Mouse (Mus musculus) liver, adult 2 months (tissue): ENCODE results near the gene Ntm. TPM values are rescaled to one million over a fixed set of nuclear protein-coding genes. Genes with fewer than 3 reads are reported as not detected.

Source experiments
- DNase-seq: peaks from one replicate; pipeline ENCODE4 v3.0.0-alpha.2; 2011; ENCODE audit warnings: low read depth, low spot score; ENCODE audit errors: extremely low read depth
- H3K27ac ChIP-seq: fragments of 200-500 bp; replicated peaks from 2 replicates; pipeline ENCODE4 v1.5.1; 2012; ENCODE audit warnings: low read depth, mild to moderate bottlenecking, control low read depth, inconsistent platforms, low read length; ENCODE audit not compliant: insufficient read depth
- H3K27me3 ChIP-seq: fragments of 200-500 bp; 2 replicates; pipeline ENCODE4 v1.6.1; 2012; ENCODE audit warnings: mild to moderate bottlenecking, moderate library complexity, low read length, inconsistent platforms; ENCODE audit not compliant: control insufficient read depth, insufficient read depth
- H3K36me3 ChIP-seq: fragments of 200-500 bp; 2 replicates; pipeline ENCODE4 v1.6.1; 2012; ENCODE audit warnings: low read length, inconsistent platforms; ENCODE audit not compliant: control insufficient read depth, insufficient read depth
- H3K4me1 ChIP-seq: fragments of 200-500 bp; 2 replicates; pipeline ENCODE4 v1.6.1; 2011; ENCODE audit warnings: low read length; ENCODE audit not compliant: control insufficient read depth, insufficient read depth
- H3K4me3 ChIP-seq: fragments of 200-500 bp; 2 replicates; pipeline ENCODE4 v1.5.1; 2011; ENCODE audit warnings: low read depth, mild to moderate bottlenecking, control low read depth, low read length, moderate library complexity; ENCODE audit not compliant: insufficient read depth
- H3K79me2 ChIP-seq: fragments of 200-500 bp; 2 replicates; pipeline ENCODE4 v1.6.1; 2012; ENCODE audit warnings: inconsistent platforms, mild to moderate bottlenecking, low read length, moderate library complexity; ENCODE audit not compliant: control insufficient read depth, insufficient read depth
- H3K9ac ChIP-seq: fragments of 200-500 bp; 2 replicates; pipeline ENCODE4 v1.6.1; 2012; ENCODE audit warnings: low read depth, mild to moderate bottlenecking, control low read depth, inconsistent platforms, low read length
- CTCF ChIP-seq: fragments of 200-500 bp; IDR thresholded peaks from 2 replicates; pipeline ENCODE4 v1.5.1; 2011; ENCODE audit warnings: low read depth, low read length, control low read depth
- POLR2A ChIP-seq: fragments of 200-500 bp; IDR thresholded peaks from 2 replicates; pipeline ENCODE4 v1.6.1; 2011; ENCODE audit warnings: low read length, control low read depth; ENCODE audit not compliant: insufficient read depth; ENCODE audit errors: extremely low read depth
- WGBS: fragments of 180-500 bp; shearing (Covaris S2); methylation state at CpG from one replicate; pipeline ENCODE4 v1.1.7; 2018; 5-methylcytosine and 5-hydroxymethylcytosine counted together
- polyA plus RNA-seq: library from polyadenylated mRNA; depleted of rRNA; stranded (reverse); fragments of >200 nt; gene quantifications from 2 replicates; pipeline ENCODE4 v1.2.3, GENCODE M21; 2012
- total RNA-seq: library from RNA; depleted of rRNA; stranded (reverse); fragments of >200 nt; gene quantifications from 2 replicates; pipeline ENCODE4 v1.2.3, GENCODE M21; 2014

Gene Ntm
- total and polyA plus RNA-seq, 2 experiments = 2.1 to 3.2 TPM

DNA sequence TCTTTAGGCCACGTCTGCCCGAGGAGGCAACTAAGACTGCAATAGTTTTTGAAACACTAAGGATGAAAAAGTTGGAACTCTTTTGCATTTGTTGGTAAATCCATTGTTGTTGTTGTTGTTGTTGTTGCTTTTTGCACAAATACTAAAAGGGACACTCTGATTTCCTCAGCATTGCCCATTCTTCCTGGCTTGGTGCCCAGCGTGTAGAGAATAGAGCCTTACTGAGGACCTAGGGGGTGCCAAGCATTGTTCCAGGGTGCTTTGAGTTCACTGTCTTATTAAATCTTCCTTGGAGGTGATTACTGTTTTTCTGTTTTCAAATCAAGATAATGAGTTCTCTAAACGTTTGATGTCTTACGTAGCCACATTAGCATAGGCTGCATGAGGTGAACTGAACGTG is 428.2 kb downstream of the Ntm start:
- no peak overlapping the region for H3K4me3 ChIP-seq
- H3K79me2 ChIP-seq = no peaks in the 10 kb centered on the region
- no peak for TF ChIP-seq CTCF
- no peak for TF ChIP-seq POLR2A
- H3K27me3 ChIP-seq = no peaks in the 10 kb centered on the region
- WGBS = 80% methylated on average over 6 of the region's 6 CpGs
- H3K27ac ChIP-seq = no peak overlapping the region
- DNase-seq = no peak
- H3K4me1 ChIP-seq = no peaks in the 10 kb centered on the region
- H3K9ac ChIP-seq = no peak overlapping the region
- H3K36me3 ChIP-seq = no peaks in the 10 kb centered on the region

- H3K4me3 ChIP-seq = no peak overlapping the region
- no peak overlapping the region for H3K27ac ChIP-seq
- WGBS = 61% methylated on average over 7 of the region's 7 CpGs
- no peak for TF ChIP-seq POLR2A
- no peak for TF ChIP-seq CTCF
- no peak overlapping the region for H3K9ac ChIP-seq
- H3K27me3 ChIP-seq = no peaks in the 10 kb centered on the region
- DNase-seq = no peak
- H3K36me3 ChIP-seq = no peaks in the 10 kb centered on the region
- no peaks in the 10 kb centered on the region for H3K79me2 ChIP-seq
- no peaks in the 10 kb centered on the region for H3K4me1 ChIP-seq
Observed at GRCm38 (mm10) chr9:29534304-29534703, 428.6 kb downstream of the Ntm start.

- Histone ChIP-seq H3K4me1 (no peaks in the 10 kb centered on the region), H3K27me3 (no peaks in the 10 kb centered on the region), H3K4me3 (no peak overlapping the region), H3K27ac (no peak overlapping the region), H3K9ac (no peak overlapping the region), H3K79me2 (no peaks in the 10 kb centered on the region), H3K36me3 (no peaks in the 10 kb centered on the region)
- DNase-seq = no peak
- WGBS = 45% methylated on average over 1 of the region's 1 CpGs
- TF ChIP-seq POLR2A (no peak), CTCF (no peak)
Observed at GRCm38 (mm10) chr9:29533556-29533955, 429.4 kb downstream of the Ntm start.

GRCm38 (mm10) chr9:29531147-29531917 is 431.6 kb downstream of the Ntm start:
- 65% methylated on average over 6 of the region's 6 CpGs for WGBS

DNA sequence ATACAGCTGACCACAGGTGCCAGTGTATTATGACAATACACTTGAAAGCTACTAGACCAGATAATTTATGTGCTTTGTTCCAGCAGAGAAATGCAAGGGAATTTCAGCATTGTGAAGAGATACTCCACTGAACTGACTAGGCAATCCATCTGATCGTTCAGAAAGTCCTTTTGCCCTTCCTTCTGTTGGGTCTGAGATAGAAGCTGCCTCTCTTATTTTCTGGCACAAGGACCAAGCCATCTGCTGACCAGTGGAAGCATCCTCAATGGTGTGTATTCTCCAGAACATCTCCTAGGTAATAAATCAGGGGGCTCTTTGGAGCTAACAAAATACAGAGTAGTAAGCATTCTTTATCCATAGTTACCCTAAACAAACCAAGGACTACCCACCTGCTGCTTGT is 438.8 kb downstream of the Ntm start:
- no peaks in the 10 kb centered on the region; the same call in 1 of the 2 replicates for H3K27me3 ChIP-seq
- no peak overlapping the region for H3K27ac ChIP-seq
- no peaks in the 10 kb centered on the region for H3K4me1 ChIP-seq
- WGBS = 82% methylated on average over 1 of the region's 1 CpGs
- H3K79me2 ChIP-seq = no peaks in the 10 kb centered on the region
- H3K36me3 ChIP-seq = no peaks in the 10 kb centered on the region
- TF ChIP-seq POLR2A (no peak), CTCF (no peak)
- H3K9ac ChIP-seq = no peak overlapping the region
- no peak overlapping the region for H3K4me3 ChIP-seq
- no peak for DNase-seq

More at GRCm38 (mm10) chr9:29531147-29531917, 431.6 kb downstream of the Ntm start:
- Histone ChIP-seq H3K9ac (no peak overlapping the region), H3K4me1 (no peaks in the 10 kb centered on the region), H3K27ac (no peak overlapping the region), H3K4me3 (no peak overlapping the region), H3K79me2 (no peaks in the 10 kb centered on the region), H3K27me3 (no peaks in the 10 kb centered on the region), H3K36me3 (no peaks in the 10 kb centered on the region)
- TF ChIP-seq POLR2A (no peak), CTCF (no peak)
- no peak for DNase-seq

- no peaks in the 10 kb centered on the region for H3K4me1 ChIP-seq
- H3K9ac ChIP-seq = no peak overlapping the region
- no peak for TF ChIP-seq POLR2A
- TF ChIP-seq CTCF = no peak
- no peak overlapping the region for H3K4me3 ChIP-seq
- WGBS = 71% methylated on average over 3 of the region's 3 CpGs
- H3K36me3 ChIP-seq = no peaks in the 10 kb centered on the region
- H3K79me2 ChIP-seq = no peaks in the 10 kb centered on the region
- no peaks in the 10 kb centered on the region; the same call in 1 of the 2 replicates for H3K27me3 ChIP-seq
- H3K27ac ChIP-seq = no peak overlapping the region
- no peak for DNase-seq
Observed at GRCm38 (mm10) chr9:29523221-29523620, 439.7 kb downstream of the Ntm start.
